Mouse (Mus musculus) liver, embryonic 12.5 days (tissue): ENCODE measurements around the gene Gapvd1. TPM values are rescaled to one million over a fixed set of nuclear protein-coding genes. Genes with fewer than 3 reads are reported as not detected.

Source experiments
- ATAC-seq: fragments of 200-750 bp; cut with Nextera tagmentation; 2 replicates; pipeline ENCODE4 v1.8.0; 2017; ENCODE audit warnings: moderate number of reproducible peaks, mild to moderate bottlenecking, moderate library complexity
- H3K27ac ChIP-seq: fragments of 300-500 bp; sonication (generic); 2 replicates; pipeline ENCODE4 v1.5.1; 2016; ENCODE audit warnings: mild to moderate bottlenecking
- H3K27me3 ChIP-seq: fragments of 300-500 bp; sonication (generic); replicated peaks from 2 replicates; pipeline ENCODE4 v1.6.1; 2016; ENCODE audit warnings: mild to moderate bottlenecking, moderate library complexity
- H3K36me3 ChIP-seq: fragments of 300-500 bp; sonication (generic); 2 replicates; pipeline ENCODE4 v1.6.1; 2016; ENCODE audit warnings: mild to moderate bottlenecking, moderate library complexity
- H3K4me1 ChIP-seq: fragments of 300-500 bp; sonication (generic); 2 replicates; pipeline ENCODE4 v1.6.1; 2016
- H3K4me2 ChIP-seq: fragments of 300-500 bp; sonication (generic); 2 replicates; pipeline ENCODE4 v1.6.1; 2016; ENCODE audit warnings: mild to moderate bottlenecking, moderate library complexity
- H3K4me3 ChIP-seq: fragments of 300-500 bp; sonication (generic); 2 replicates; pipeline ENCODE4 v1.5.1; 2016; ENCODE audit warnings: mild to moderate bottlenecking, moderate library complexity
- H3K9ac ChIP-seq: fragments of 300-500 bp; sonication (generic); 2 replicates; pipeline ENCODE4 v1.6.1; 2016; ENCODE audit warnings: mild to moderate bottlenecking, moderate library complexity
- H3K9me3 ChIP-seq: fragments of 300-500 bp; sonication (generic); replicated peaks from 2 replicates; pipeline ENCODE4 v1.6.1; 2016; ENCODE audit warnings: mild to moderate bottlenecking, moderate library complexity
- WGBS: fragments of 180-500 bp; shearing (Covaris S2); methylation state at CpG from one replicate; pipeline ENCODE4 v1.1.7; 2016; ENCODE audit not compliant: insufficient replicate concordance; 5-methylcytosine and 5-hydroxymethylcytosine counted together
- polyA plus RNA-seq: library from polyadenylated mRNA; unstranded; fragments of >200 nt; fragmentation: Nextera tagmentation; extraction: Ambion mirVana; gene quantifications from 2 replicates; pipeline ENCODE4 v1.2.1, GENCODE M21; 2016

Gene Gapvd1
- polyA plus RNA-seq, 1 experiment from 2014 or later = 87.3 TPM

- WGBS = 54% methylated on average over 17 of the region's 17 CpGs
- no peak overlapping the region for H3K9ac ChIP-seq
- H3K4me1 ChIP-seq = peaks cover 9% of the 10 kb centered on the region; the same call in 1 of the 2 replicates
- H3K27me3 ChIP-seq = no peaks in the 10 kb centered on the region
- no peaks in the 10 kb centered on the region for H3K9me3 ChIP-seq
- H3K27ac ChIP-seq = no peak overlapping the region; the same call in 1 of the 2 replicates
- no peak overlapping the region for H3K4me2 ChIP-seq
- no peak overlapping the region for H3K4me3 ChIP-seq
- peaks cover 25% of the 10 kb centered on the region for H3K36me3 ChIP-seq
- no peak for ATAC-seq
Measured at GRCm38 (mm10) chr2:34627328-34628226, 127.5 kb downstream of the Gapvd1 start.

Other genes starting within 250 kb of the Gapvd1 start
- gene Hspa5, start 16.7 kb upstream of the Gapvd1 start, polyA plus RNA-seq = 656 and 672 TPM in 2 replicates
- gene Rabepk, start 44.7 kb upstream of the Gapvd1 start, polyA plus RNA-seq = 32.5 and 33.2 TPM in 2 replicates
- 68.6 and 71.9 TPM in 2 replicates for gene Fbxw2, start 71.1 kb upstream of the Gapvd1 start, polyA plus RNA-seq
- gene Gm34653, start 77.8 kb upstream of the Gapvd1 start, polyA plus RNA-seq = 0.07 TPM in 2 replicates
- 2.2 and 2.3 TPM in 2 replicates for gene Cutal, start 119.2 kb upstream of the Gapvd1 start, polyA plus RNA-seq
- gene Psmd5, start 119.7 kb upstream of the Gapvd1 start, polyA plus RNA-seq = 103 and 109 TPM in 2 replicates
- 3.1 and 3.7 TPM in 2 replicates for gene Phf19, start 158.8 kb upstream of the Gapvd1 start, polyA plus RNA-seq
- gene Traf1, start 206.5 kb upstream of the Gapvd1 start, polyA plus RNA-seq = 0.12 and 0.27 TPM in 2 replicates